15 mouse cellular contexts compared by ENCODE assay signal in the genomic region with DNA sequence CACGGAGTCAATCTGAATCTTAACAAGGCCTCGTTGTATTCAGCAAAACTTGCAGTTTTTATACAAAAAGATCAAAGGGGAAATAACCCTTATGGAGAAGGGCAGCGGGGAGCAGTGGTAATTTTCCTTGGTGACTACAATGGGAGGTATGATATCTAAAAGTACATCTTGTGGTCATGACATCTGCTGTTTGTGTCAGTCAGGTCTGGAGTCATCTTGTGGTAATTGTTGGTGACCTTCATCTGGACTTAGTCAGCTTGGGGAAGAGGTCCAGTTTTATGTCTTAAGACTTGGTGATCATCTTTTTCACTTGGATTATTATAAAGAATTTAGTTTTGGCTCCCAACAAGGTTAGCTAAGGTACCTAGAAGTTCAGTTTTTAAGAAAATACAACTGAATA.
"Had no signal": no experiment of that assay in that cellular context is flagged by ENCODE, and none has a peak within 500 bp of the region (broad histone marks: within the 10 kb centered on the region; RNA-seq: fewer than 3 reads in every experiment).

No protein-coding gene starts in this region.

- H3K27me3 ChIP-seq: neural tube, embryonic 13.5 days; neural tube, embryonic 15.5 days; stomach, embryonic 15.5 days had no signal

- DNase-seq: retina, postnatal 1 day; right cerebral cortex, adult 18-20 months; right cerebral cortex, postnatal 14 days; right cerebral cortex, postnatal 25 days; right cerebral cortex, postnatal 4 days; spleen, adult 18-20 months; thymus, adult 18-20 months; thymus, adult 2 months; thymus, postnatal 14 days; thymus, postnatal 25 days; thymus, postnatal 36 days; thymus, postnatal 4 days had no signal

- H3K4me2 ChIP-seq: neural tube, embryonic 13.5 days; neural tube, embryonic 15.5 days; stomach, embryonic 15.5 days had no signal

- H3K36me3 ChIP-seq: neural tube, embryonic 13.5 days; neural tube, embryonic 15.5 days; stomach, embryonic 15.5 days had no signal

- H3K4me3 ChIP-seq: neural tube, embryonic 13.5 days; neural tube, embryonic 15.5 days; stomach, embryonic 15.5 days had no signal
